Mouse (Mus musculus): ENCODE results near the gene BC037034. TPM values are rescaled to one million over a fixed set of nuclear protein-coding genes. Genes with fewer than 3 reads are reported as not detected.

Gene BC037034
- polyA plus RNA-seq, 1 experiment from 2014 or later: 4.8 TPM

- no peak overlapping the region for H3K27ac ChIP-seq (replicated peaks; ENCODE audit: low read depth, low read length)
- ATAC-seq (ENCODE audit: insufficient number of reproducible peaks, low FRiP score, low TSS enrichment, low read depth) (no peak), DNase-seq (ENCODE audit: low spot score) (no peak)
- H3K9me3 ChIP-seq (ENCODE audit: control insufficient read depth, low read length): no peaks in the 10 kb centered on the region
- H3K36me3 ChIP-seq (ENCODE audit: control insufficient read depth, insufficient read depth, low read length): peaks cover 4% of the 10 kb centered on the region; the same call in 1 of the 2 replicates
- H3K4me1 ChIP-seq (ENCODE audit: control insufficient read depth, insufficient read depth, low read length): peaks cover 21% of the 10 kb centered on the region
- no peak overlapping the region for H3K4me2 ChIP-seq (ENCODE audit: low read depth, severe bottlenecking)
- no peak overlapping the region for H3K4me3 ChIP-seq (ENCODE audit: low read depth, low read length)
- no peaks in the 10 kb centered on the region for H3K27me3 ChIP-seq (ENCODE audit: control insufficient read depth, insufficient read depth, low read length)
- H3K9ac ChIP-seq (ENCODE audit: low read length): no peak overlapping the region
- 87% methylated on average over 15 of the region's 15 CpGs for WGBS
These were observed 17.0 kb upstream of the BC037034 start for GRCm38 (mm10) chr5:138280829-138281228.

DNA sequence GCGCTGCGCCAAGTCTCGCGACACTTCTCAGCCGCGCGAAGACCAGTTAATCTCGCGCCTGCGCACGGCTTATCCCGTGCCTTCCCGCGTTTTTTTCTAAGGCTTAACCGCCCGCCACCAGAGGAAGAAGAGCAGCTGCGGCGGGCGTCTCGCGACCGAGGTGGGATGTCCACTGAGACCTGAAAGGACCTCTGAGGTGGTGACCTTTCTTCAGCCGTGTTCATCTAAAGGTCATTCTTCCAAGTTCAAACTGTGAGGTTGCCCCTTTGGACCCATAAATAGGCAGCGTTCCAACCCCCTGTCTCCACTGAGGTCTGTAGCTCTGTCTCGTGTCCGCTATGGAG, 16.6 kb upstream of the BC037034 start:
- H3K36me3 ChIP-seq (ENCODE audit: control insufficient read depth, insufficient read depth, low read length): peaks cover 4% of the 10 kb centered on the region; the same call in 1 of the 2 replicates
- H3K27me3 ChIP-seq (ENCODE audit: control insufficient read depth, insufficient read depth, low read length): no peaks in the 10 kb centered on the region
- H3K9me3 ChIP-seq (ENCODE audit: control insufficient read depth, low read length): no peaks in the 10 kb centered on the region
- WGBS: 28% methylated on average over 22 of the region's 26 CpGs
- H3K9ac ChIP-seq (ENCODE audit: low read length): no peak overlapping the region
- H3K4me3 ChIP-seq (ENCODE audit: low read depth, low read length): peak overlapping the region; percentile 8; the same call in 1 of the 2 replicates
- 0 out of 2 replicates have a peak overlapping the region, but pooled peaks have one; percentile 64 for H3K4me2 ChIP-seq (ENCODE audit: low read depth, severe bottlenecking)
- ATAC-seq (ENCODE audit: insufficient number of reproducible peaks, low FRiP score, low TSS enrichment, low read depth): no peak
- peaks cover 26% of the 10 kb centered on the region for H3K4me1 ChIP-seq (ENCODE audit: control insufficient read depth, insufficient read depth, low read length)
- no peak for DNase-seq (ENCODE audit: low spot score)
- no peak overlapping the region for H3K27ac ChIP-seq (replicated peaks; ENCODE audit: low read depth, low read length)

DNA sequence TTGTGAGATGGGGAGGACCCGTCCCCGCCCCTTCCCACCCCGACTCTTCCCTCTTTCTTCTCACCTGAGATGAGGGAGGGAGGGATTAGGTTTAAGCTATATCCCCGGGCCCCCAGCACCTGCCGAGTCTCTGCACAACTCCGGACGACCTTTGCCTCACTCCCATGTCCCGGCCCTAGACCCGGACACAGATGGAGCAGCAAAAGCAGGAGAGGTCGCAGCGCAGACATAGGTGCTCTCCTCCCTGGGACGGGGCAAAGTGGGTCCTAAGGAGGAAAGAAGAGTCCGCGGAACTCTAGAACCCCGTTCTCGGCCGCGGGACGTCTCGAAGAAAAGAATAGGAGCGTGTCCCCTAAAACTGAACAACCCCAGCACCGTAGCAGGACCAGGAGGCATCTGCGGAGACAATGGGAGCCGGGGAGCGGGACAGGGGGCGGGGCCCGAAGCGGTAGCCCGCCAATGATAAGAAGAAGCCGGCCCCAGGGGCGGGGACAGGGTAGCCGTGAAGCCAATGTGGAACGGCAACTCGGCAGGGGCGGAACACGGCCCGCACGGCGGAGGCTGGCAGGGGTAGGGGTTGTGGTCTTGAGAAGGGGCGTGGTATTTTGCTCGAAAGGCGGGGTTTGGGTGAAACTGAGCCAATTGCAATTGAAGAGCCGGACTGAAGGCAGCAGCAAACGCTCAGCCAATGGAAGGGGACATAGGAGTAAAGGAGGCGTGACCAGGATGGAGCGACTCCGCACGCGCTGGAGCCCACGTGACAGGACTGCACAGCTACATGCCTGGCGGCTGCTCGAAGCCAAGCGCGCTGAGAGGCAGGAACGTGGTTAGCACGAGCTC, 16.0 kb upstream of the BC037034 start, which contains the start of the genes Gm43720, Gpc2 and Stag3:
TSS of gene Gm43720 (minus strand) at position 374 of the 840 bp plus-strand sequence.
TSS of gene Gpc2 (minus strand) at position 421 of the 840 bp plus-strand sequence.
TSS of gene Stag3 (plus strand) at position 656 of the 840 bp plus-strand sequence.
- peak; percentile 99 for ATAC-seq (ENCODE audit: insufficient number of reproducible peaks, low FRiP score, low TSS enrichment, low read depth)
- Histone ChIP-seq H3K27ac (replicated peaks; ENCODE audit: low read depth, low read length) (peak within 1 kb of the TSS; percentile 42; the same call in 1 of the 2 replicates), H3K4me1 (ENCODE audit: control insufficient read depth, insufficient read depth, low read length) (peaks cover 31% of the 10 kb centered on the region)

GRCm38 (mm10) chr5:138277994-138278393, 14.2 kb upstream of the BC037034 start:
- H3K4me2 ChIP-seq (ENCODE audit: low read depth, severe bottlenecking): no peak overlapping the region
- DNase-seq (ENCODE audit: low spot score): no peak
- WGBS: 88% methylated on average over 7 of the region's 7 CpGs
- peaks cover 4% of the 10 kb centered on the region; the same call in 1 of the 2 replicates for H3K36me3 ChIP-seq (ENCODE audit: control insufficient read depth, insufficient read depth, low read length)
- peaks cover 31% of the 10 kb centered on the region for H3K4me1 ChIP-seq (ENCODE audit: control insufficient read depth, insufficient read depth, low read length)
- H3K27ac ChIP-seq (replicated peaks; ENCODE audit: low read depth, low read length): no peak overlapping the region
- ATAC-seq (ENCODE audit: insufficient number of reproducible peaks, low FRiP score, low TSS enrichment, low read depth): no peak
- H3K4me3 ChIP-seq (ENCODE audit: low read depth, low read length): 0 out of 2 replicates have a peak overlapping the region, but pooled peaks have one; percentile 82
- no peaks in the 10 kb centered on the region for H3K9me3 ChIP-seq (ENCODE audit: control insufficient read depth, low read length)
- no peaks in the 10 kb centered on the region for H3K27me3 ChIP-seq (ENCODE audit: control insufficient read depth, insufficient read depth, low read length)
- H3K9ac ChIP-seq (ENCODE audit: low read length): no peak overlapping the region

More for the DNA sequence above, 16.0 kb upstream of the BC037034 start, which contains the start of the genes Gm43720, Gpc2 and Stag3:
- H3K27me3 ChIP-seq (ENCODE audit: control insufficient read depth, insufficient read depth, low read length): no peaks in the 10 kb centered on the region
- WGBS: under 1% methylated on average over 56 of the region's 56 CpGs
- peak within 1 kb of the TSS; percentile 82 for H3K4me3 ChIP-seq (ENCODE audit: low read depth, low read length)
- H3K9me3 ChIP-seq (ENCODE audit: control insufficient read depth, low read length): no peaks in the 10 kb centered on the region
- DNase-seq (ENCODE audit: low spot score): peak; percentile 99
- H3K36me3 ChIP-seq (ENCODE audit: control insufficient read depth, insufficient read depth, low read length): peaks cover 4% of the 10 kb centered on the region; the same call in 1 of the 2 replicates
- H3K4me2 ChIP-seq (ENCODE audit: low read depth, severe bottlenecking): peak within 1 kb of the TSS; percentile 64
- peak within 1 kb of the TSS; percentile 93 for H3K9ac ChIP-seq (ENCODE audit: low read length)

GRCm38 (mm10) chr5:138275216-138276050, 11.6 kb upstream of the BC037034 start:
- H3K27me3 ChIP-seq (ENCODE audit: control insufficient read depth, insufficient read depth, low read length): no peaks in the 10 kb centered on the region
- H3K4me3 ChIP-seq (ENCODE audit: low read depth, low read length): peak overlapping the region; percentile 12; the same call in 1 of the 2 replicates
- no peaks in the 10 kb centered on the region for H3K9me3 ChIP-seq (ENCODE audit: control insufficient read depth, low read length)
- peaks cover 31% of the 10 kb centered on the region for H3K4me1 ChIP-seq (ENCODE audit: control insufficient read depth, insufficient read depth, low read length)
- peak; percentile 47 for DNase-seq (ENCODE audit: low spot score)
- peaks cover 4% of the 10 kb centered on the region; the same call in 1 of the 2 replicates for H3K36me3 ChIP-seq (ENCODE audit: control insufficient read depth, insufficient read depth, low read length)
- peak overlapping the region; percentile 42 for H3K4me2 ChIP-seq (ENCODE audit: low read depth, severe bottlenecking)
- WGBS: 25% methylated on average over 41 of the region's 41 CpGs
- no peak for ATAC-seq (ENCODE audit: insufficient number of reproducible peaks, low FRiP score, low TSS enrichment, low read depth)
- no peak overlapping the region for H3K27ac ChIP-seq (replicated peaks; ENCODE audit: low read depth, low read length)
- peak overlapping the region; percentile 27 for H3K9ac ChIP-seq (ENCODE audit: low read length)

DNA sequence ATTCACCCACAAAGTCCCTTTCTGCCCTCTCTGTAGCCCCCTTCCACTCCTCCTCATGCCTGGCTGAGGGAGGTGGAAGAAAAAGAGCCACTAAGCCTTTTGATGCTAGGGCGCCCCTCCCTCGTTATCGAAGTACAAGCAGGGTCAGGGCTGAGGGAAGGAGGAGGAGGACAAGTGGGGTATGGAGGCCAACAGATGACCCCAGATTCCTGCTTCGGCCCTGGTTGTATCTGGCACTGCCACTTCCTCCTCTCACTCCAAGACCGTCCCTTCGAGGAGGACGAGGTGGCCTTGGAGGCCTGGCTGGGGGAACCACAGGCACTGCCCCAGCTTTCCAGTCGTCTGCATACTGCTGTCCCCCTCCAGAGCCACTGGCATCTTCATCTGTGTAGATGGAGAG, 10.4 kb upstream of the BC037034 start:
- Histone ChIP-seq H3K36me3 (ENCODE audit: control insufficient read depth, insufficient read depth, low read length) (peaks cover 4% of the 10 kb centered on the region; the same call in 1 of the 2 replicates), H3K4me1 (ENCODE audit: control insufficient read depth, insufficient read depth, low read length) (peaks cover 31% of the 10 kb centered on the region), H3K4me2 (ENCODE audit: low read depth, severe bottlenecking) (no peak overlapping the region), H3K4me3 (ENCODE audit: low read depth, low read length) (no peak overlapping the region), H3K9ac (ENCODE audit: low read length) (no peak overlapping the region), H3K9me3 (ENCODE audit: control insufficient read depth, low read length) (no peaks in the 10 kb centered on the region), H3K27me3 (ENCODE audit: control insufficient read depth, insufficient read depth, low read length) (no peaks in the 10 kb centered on the region), H3K27ac (replicated peaks; ENCODE audit: low read depth, low read length) (no peak overlapping the region)
- ATAC-seq (ENCODE audit: insufficient number of reproducible peaks, low FRiP score, low TSS enrichment, low read depth) (no peak), DNase-seq (ENCODE audit: low spot score) (no peak)
- 79% methylated on average over 8 of the region's 8 CpGs for WGBS

- Histone ChIP-seq H3K27me3 (ENCODE audit: control insufficient read depth, insufficient read depth, low read length) (no peaks in the 10 kb centered on the region), H3K36me3 (ENCODE audit: control insufficient read depth, insufficient read depth, low read length) (peaks cover 2% of the 10 kb centered on the region; the same call in 1 of the 2 replicates), H3K9me3 (ENCODE audit: control insufficient read depth, low read length) (no peaks in the 10 kb centered on the region), H3K4me1 (ENCODE audit: control insufficient read depth, insufficient read depth, low read length) (peaks cover 20% of the 10 kb centered on the region), H3K4me3 (ENCODE audit: low read depth, low read length) (peak within 1 kb of the TSS; percentile 9; the same call in 1 of the 2 replicates), H3K27ac (replicated peaks; ENCODE audit: low read depth, low read length) (peak within 1 kb of the TSS; percentile 48), H3K4me2 (ENCODE audit: low read depth, severe bottlenecking) (peak within 1 kb of the TSS; percentile 45), H3K9ac (ENCODE audit: low read length) (peak within 1 kb of the TSS; percentile 58)
- DNase-seq (ENCODE audit: low spot score) (peak; percentile 68), ATAC-seq (ENCODE audit: insufficient number of reproducible peaks, low FRiP score, low TSS enrichment, low read depth) (peak; percentile 53; the same call in 1 of the 2 replicates)
- 1% methylated on average over 12 of the region's 12 CpGs for WGBS
These were observed 8.6 kb upstream of the BC037034 start, which contains the start of gene Gal3st4 for GRCm38 (mm10) chr5:138272409-138272923. Gal3st4 (minus strand) TSS chr5:138272840.
